Mouse (Mus musculus) NIH3T3 (cell line): Measurements from ENCODE around the gene Zcchc24.

Experiments
- DNase-seq: peaks from one replicate; pipeline ENCODE4 v3.0.0-alpha.2; 2012; ENCODE audit warnings: low read depth

The Zcchc24 gene

GRCm38 (mm10) chr14:25666668-25667376 is 102.0 kb downstream of the Zcchc24 start:
- DNase-seq = peak; percentile 43

DNA sequence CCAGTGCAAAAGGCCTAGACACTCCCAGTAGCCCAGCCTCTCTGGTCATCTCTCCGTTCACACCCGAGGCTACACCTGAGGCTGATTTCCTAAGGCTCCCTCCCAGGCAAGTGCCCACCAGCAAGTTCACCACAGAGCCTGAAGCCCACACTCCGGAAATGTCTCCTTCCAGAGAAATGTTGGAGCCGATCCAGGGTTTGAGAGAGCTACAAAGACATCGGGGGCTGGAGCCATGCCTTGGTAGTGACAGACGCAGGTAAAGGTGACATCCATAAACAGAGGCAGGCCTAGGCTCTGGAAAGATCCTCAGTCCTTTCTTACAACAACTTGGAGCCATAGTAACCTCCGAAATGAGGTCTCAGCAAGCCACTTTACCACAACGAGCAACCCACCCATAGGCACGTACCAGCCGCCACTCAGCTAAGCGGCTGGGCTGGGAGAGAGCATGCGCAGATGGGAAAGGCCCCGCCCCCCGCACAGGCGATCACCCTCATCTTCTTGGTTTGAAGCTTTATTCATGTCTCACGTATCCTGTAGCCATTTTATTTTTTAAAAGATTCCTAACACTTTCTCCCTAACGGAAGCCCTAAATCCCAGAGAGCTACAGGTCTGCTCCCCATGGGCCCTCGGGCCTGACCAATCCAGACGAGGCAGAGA is 103.4 kb downstream of the Zcchc24 start:
- no peak for DNase-seq

DNA sequence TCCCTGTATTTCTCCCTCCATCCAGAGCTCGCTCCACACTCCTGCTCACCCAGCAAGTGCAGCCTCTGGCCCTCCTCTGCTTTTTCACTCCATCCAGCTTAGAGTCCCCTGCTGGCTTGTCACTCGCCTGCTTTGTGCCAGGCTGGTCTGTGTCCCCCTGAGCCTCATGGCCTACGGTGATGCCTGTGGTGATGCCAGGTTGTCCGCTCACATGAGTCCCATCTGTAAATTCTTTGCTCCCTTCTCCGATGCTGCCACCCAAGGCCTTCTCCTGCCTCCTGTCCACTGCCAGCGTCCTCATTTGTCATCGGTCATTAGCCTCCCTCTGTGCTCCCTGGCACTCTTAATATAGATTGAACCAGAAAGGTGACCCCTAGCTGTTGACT is 104.5 kb downstream of the Zcchc24 start:
- DNase-seq = no peak

DNA sequence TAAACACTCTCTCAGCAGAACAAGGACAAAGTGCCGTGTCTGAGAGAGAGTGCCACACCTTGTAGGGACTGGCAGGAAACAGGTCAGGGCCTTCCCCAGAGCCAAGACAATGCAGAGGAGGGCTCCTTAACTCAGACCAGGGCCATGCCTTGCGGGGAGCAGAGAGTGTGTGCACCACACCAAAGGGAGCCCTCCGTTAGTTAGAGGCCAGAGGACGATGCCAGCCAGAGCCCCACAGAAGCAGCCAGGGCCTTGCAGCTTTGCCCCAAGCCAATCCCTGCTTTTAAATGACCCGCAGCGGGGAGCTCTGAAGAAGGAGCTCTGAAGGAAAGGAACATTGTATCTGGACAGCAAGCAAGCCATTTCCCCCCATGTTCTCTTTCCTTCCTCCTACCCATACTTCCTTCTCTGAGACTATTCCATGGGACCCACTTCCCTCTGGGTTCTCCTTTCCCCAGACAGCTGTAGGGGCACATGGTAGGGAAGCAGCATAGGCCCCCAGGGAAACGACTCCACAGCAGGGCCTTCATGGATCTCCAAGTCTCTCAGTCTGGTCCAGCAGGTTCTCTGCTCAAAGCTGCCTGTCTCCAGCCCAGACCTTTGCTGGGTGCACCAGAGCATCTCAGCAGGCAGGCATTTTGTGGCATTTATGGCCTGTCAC is 105.1 kb downstream of the Zcchc24 start:
- DNase-seq = no peak
